Mouse (Mus musculus) testis, adult 2 months (tissue): ENCODE results near the gene Stim1. TPM values are rescaled to one million over a fixed set of nuclear protein-coding genes. Genes with fewer than 3 reads are reported as not detected.
"Not testable (repeated sequence)": the region's sequence is repeated elsewhere in the genome, so short reads cannot be mapped to it uniquely, and the experiment has no call there.

Experiments used
- H3K27ac ChIP-seq: fragments of 200-500 bp; 2 replicates; pipeline ENCODE4 v1.5.1; 2012; ENCODE audit warnings: low read depth, low read length; ENCODE audit not compliant: control insufficient read depth, insufficient read depth
- H3K27me3 ChIP-seq: fragments of 200-500 bp; 2 replicates; pipeline ENCODE4 v1.6.1; 2012; ENCODE audit warnings: mild to moderate bottlenecking, low read length, moderate library complexity; ENCODE audit not compliant: control insufficient read depth, insufficient read depth
- H3K36me3 ChIP-seq: fragments of 200-500 bp; 2 replicates; pipeline ENCODE4 v1.6.1; 2012; ENCODE audit warnings: mild to moderate bottlenecking, low read length; ENCODE audit not compliant: control insufficient read depth, insufficient read depth
- H3K4me1 ChIP-seq: fragments of 200-500 bp; 2 replicates; pipeline ENCODE4 v1.6.1; 2012; ENCODE audit warnings: low read length; ENCODE audit not compliant: control insufficient read depth, insufficient read depth
- H3K4me3 ChIP-seq: fragments of 200-500 bp; 2 replicates; pipeline ENCODE4 v1.5.1; 2012; ENCODE audit warnings: low read depth, mild to moderate bottlenecking, low read length, moderate library complexity, mixed read lengths; ENCODE audit not compliant: control insufficient read depth
- CTCF ChIP-seq: fragments of 200-500 bp; IDR thresholded peaks from 2 replicates; pipeline ENCODE4 v1.5.1; 2012; ENCODE audit warnings: low read depth, mild to moderate bottlenecking, inconsistent platforms, low read length, moderate library complexity; ENCODE audit not compliant: control insufficient read depth, insufficient read depth, insufficient replicate concordance
- POLR2A ChIP-seq: fragments of 200-500 bp; IDR thresholded peaks from 2 replicates; pipeline ENCODE4 v1.6.1; 2012; ENCODE audit warnings: low read depth, mild to moderate bottlenecking, inconsistent platforms, low read length, moderate library complexity; ENCODE audit not compliant: control insufficient read depth
- polyA plus RNA-seq: library from polyadenylated mRNA; depleted of rRNA; stranded (reverse); fragments of >200 nt; gene quantifications from 2 replicates; pipeline ENCODE4 v1.2.3, GENCODE M21; 2012; rRNA removed

Stim1 gene
- polyA plus RNA-seq, 1 experiment = 127 TPM

DNA sequence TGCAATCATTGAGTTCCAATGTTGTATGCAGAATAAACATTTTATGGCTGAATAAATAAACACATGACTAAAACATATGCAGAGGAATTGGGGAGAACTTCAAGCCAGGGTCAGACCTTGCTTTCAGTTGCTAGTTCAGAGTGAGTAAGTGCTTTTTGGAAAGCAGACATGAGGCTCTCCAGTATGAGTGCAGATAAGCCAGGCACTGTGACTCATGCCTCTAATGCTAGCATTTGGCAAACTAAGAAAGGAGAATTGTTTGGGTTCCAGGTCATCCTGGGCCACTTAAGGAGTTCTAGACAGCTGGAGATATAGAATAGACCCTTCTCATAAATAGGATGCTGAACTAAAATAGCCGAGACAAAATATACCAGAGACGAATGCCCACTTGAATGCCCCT lies 216.1 kb downstream of the Stim1 start:
- no peaks in the 10 kb centered on the region for H3K27me3 ChIP-seq
- peaks cover 2% of the 10 kb centered on the region; the same call in 1 of the 2 replicates for H3K4me1 ChIP-seq
- no peak overlapping the region for H3K27ac ChIP-seq
- H3K36me3 ChIP-seq = no peaks in the 10 kb centered on the region
- TF ChIP-seq CTCF = no peak
- TF ChIP-seq POLR2A = no peak
- no peak overlapping the region for H3K4me3 ChIP-seq

- not testable (repeated sequence) for H3K36me3 ChIP-seq, H3K27me3 ChIP-seq, H3K27ac ChIP-seq, H3K4me1 ChIP-seq, H3K4me3 ChIP-seq
Observed at GRCm38 (mm10) chr7:102484766-102485165, 217.2 kb downstream of the Stim1 start.

DNA sequence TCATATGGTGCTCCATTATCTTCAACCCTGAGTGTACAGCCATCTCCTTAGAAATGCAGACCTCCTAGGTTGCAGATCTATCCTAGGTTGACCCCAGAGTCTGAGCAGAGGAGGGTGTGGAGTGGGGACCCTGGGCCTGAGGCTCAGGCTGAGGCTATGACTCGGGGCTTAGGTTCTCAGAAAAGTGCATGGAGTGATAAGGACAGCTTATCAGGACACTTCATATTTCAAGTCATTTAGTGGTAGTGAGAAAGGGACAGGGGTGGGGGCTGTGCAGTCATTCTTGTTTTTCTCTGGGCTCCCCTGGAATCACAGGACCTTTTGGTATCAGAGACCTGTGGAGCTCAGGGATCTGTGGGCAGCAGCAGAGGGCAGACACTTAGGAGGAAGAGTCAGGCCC lies 218.5 kb downstream of the Stim1 start:
- no peaks in the 10 kb centered on the region for H3K27me3 ChIP-seq
- H3K4me1 ChIP-seq = no peaks in the 10 kb centered on the region; the same call in 1 of the 2 replicates
- TF ChIP-seq CTCF (no peak), POLR2A (no peak)
- no peak overlapping the region for H3K27ac ChIP-seq
- no peaks in the 10 kb centered on the region for H3K36me3 ChIP-seq
- no peak overlapping the region for H3K4me3 ChIP-seq

Other genes starting within 250 kb of the Stim1 start
- 3.3 and 4.2 TPM in 2 replicates for gene Il18bp, start 249.1 kb upstream of the Stim1 start, polyA plus RNA-seq
- gene Rnf121, start 202.3 kb upstream of the Stim1 start, polyA plus RNA-seq = 34.9 and 38.0 TPM in 2 replicates
- gene Xndc1, start 202.3 kb upstream of the Stim1 start, polyA plus RNA-seq = 47.9 and 54.6 TPM in 2 replicates
- 5.5 and 7.4 TPM in 2 replicates for gene Xntrpc, start 202.1 kb upstream of the Stim1 start, polyA plus RNA-seq
- gene Trpc2, start 184.7 kb upstream of the Stim1 start, polyA plus RNA-seq = not detected in 2 replicates
- gene Art1, start 166.1 kb upstream of the Stim1 start, polyA plus RNA-seq = 6.7 and 9.4 TPM in 2 replicates
- 65.1 and 76.0 TPM in 2 replicates for gene Art5, start 158.3 kb upstream of the Stim1 start, polyA plus RNA-seq
- gene Chrna10, start 151.0 kb upstream of the Stim1 start, polyA plus RNA-seq = 0.04 and 0.07 TPM in 2 replicates
- 126 and 133 TPM in 2 replicates for gene Nup98, start 57.6 kb upstream of the Stim1 start, polyA plus RNA-seq
- 304 and 321 TPM in 2 replicates for gene Pgap2, start 57.6 kb upstream of the Stim1 start, polyA plus RNA-seq
- 11.2 and 13.2 TPM in 2 replicates for gene Rhog, start 11.8 kb upstream of the Stim1 start, polyA plus RNA-seq
- 18.8 and 27.6 TPM in 2 replicates for gene Rrm1, start 173.9 kb downstream of the Stim1 start, polyA plus RNA-seq
- 0.12 TPM in 1 of 2 replicates, not detected in the other for gene Olfr543, start 213.9 kb downstream of the Stim1 start, polyA plus RNA-seq
- not detected in 2 replicates for gene Olfr544, start 220.5 kb downstream of the Stim1 start, polyA plus RNA-seq
- not detected in 2 replicates for gene Olfr545, start 231.8 kb downstream of the Stim1 start, polyA plus RNA-seq